Mouse (Mus musculus) hindbrain, postnatal 0 days (tissue): Measurements from ENCODE around the gene Rtbdn. TPM values are rescaled to one million over a fixed set of nuclear protein-coding genes. Genes with fewer than 3 reads are reported as not detected.
A peak's percentile ranks its signal among the peaks of the same experiment; 100 is the strongest.

Experiments
- ATAC-seq: fragments of 200-750 bp; cut with Nextera tagmentation; 2 replicates; pipeline ENCODE4 v1.8.0; 2017; ENCODE audit warnings: mild to moderate bottlenecking, moderate TSS enrichment, moderate library complexity
- DNase-seq: peaks from one replicate; pipeline ENCODE4 v3.0.0-alpha.2; 2015; ENCODE audit warnings: low spot score
- H3K27ac ChIP-seq: fragments of 300-500 bp; sonication (generic); 2 replicates; pipeline ENCODE4 v1.5.1; 2014; ENCODE audit warnings: mild to moderate bottlenecking
- H3K27me3 ChIP-seq: fragments of 300-500 bp; sonication (generic); 2 replicates; pipeline ENCODE4 v1.6.1; 2014; ENCODE audit warnings: low read length, mixed read lengths; ENCODE audit not compliant: insufficient read depth
- H3K36me3 ChIP-seq: fragments of 300-500 bp; sonication (generic); 2 replicates; pipeline ENCODE4 v1.6.1; 2014; ENCODE audit warnings: low read length, mixed read lengths; ENCODE audit not compliant: insufficient read depth
- H3K4me1 ChIP-seq: fragments of 300-500 bp; sonication (generic); 2 replicates; pipeline ENCODE4 v1.6.1; 2014; ENCODE audit warnings: antibody characterized with exemption, low read length, mixed read lengths; ENCODE audit not compliant: insufficient read depth
- H3K4me2 ChIP-seq: fragments of 300-500 bp; sonication (generic); 2 replicates; pipeline ENCODE4 v1.6.1; 2014; ENCODE audit warnings: low read depth, mild to moderate bottlenecking, low read length, moderate library complexity, mixed read lengths
- H3K4me3 ChIP-seq: fragments of 300-500 bp; sonication (generic); 2 replicates; pipeline ENCODE4 v1.5.1; 2014; ENCODE audit warnings: low read length
- H3K9ac ChIP-seq: fragments of 300-500 bp; sonication (generic); replicated peaks from 2 replicates; pipeline ENCODE4 v1.6.1; 2014; ENCODE audit warnings: mild to moderate bottlenecking, low read length, moderate library complexity, mixed read lengths
- H3K9me3 ChIP-seq: fragments of 300-500 bp; sonication (generic); 2 replicates; pipeline ENCODE4 v1.6.1; 2016; ENCODE audit warnings: low read length, mixed read lengths
- CTCF ChIP-seq: IDR thresholded peaks from 2 replicates; pipeline ENCODE4 v1.5.1; 2016; ENCODE audit warnings: antibody characterized with exemption, control low read depth, low read depth
- WGBS: fragments of 180-500 bp; shearing (Covaris S2); extraction: QIAGEN DNeasy Blood & Tissue Kit; methylation state at CpG from one replicate; pipeline ENCODE4 v1.1.7; 2014; 5-methylcytosine and 5-hydroxymethylcytosine counted together
- polyA plus RNA-seq: library from polyadenylated mRNA; unstranded; fragments of >200 nt; fragmentation: Nextera tagmentation; extraction: Ambion mirVana; gene quantifications from 2 replicates; pipeline ENCODE4 v1.2.1, GENCODE M21; 2015
- total RNA-seq: library from RNA; depleted of rRNA; stranded (reverse); fragments of >200 nt; gene quantifications from 2 replicates; pipeline ENCODE4 v1.2.3, GENCODE M21; 2014

Rtbdn gene
- total and polyA plus RNA-seq, 2 experiments from 2014 or later: 4.1 to 5.8 TPM

DNA sequence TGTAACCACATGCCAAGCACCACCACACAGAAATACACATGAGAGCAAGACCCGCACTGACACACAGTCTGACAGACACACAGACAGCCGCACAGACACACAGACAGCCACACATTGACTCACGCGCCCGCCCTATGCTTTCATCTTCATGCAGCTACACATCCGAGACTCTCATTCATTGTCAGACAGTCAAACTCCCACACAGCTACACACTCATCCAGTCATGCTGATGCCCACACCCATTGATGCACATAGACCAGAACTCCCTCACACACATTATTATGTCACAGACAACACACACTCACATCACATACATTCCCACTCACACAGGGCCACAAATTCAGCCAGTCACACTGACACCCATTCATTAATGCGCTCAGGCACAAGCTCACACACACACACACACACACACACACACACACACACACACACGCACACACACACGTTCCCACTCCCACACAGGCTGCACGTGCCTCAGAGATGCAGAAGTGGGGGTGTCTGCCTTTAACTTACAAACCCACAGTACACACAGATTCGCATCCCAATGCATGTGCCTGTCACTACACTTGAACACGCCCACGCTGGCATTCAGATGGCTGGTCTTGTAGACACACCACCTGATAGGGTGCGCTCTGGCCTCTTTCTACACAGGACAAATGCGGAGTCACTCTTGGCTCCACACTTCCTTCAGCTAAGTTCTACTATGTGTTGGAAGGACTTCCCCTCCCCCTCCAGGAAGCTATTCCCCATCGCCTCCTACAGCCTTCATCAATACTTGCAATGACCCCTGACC is 12.8 kb upstream of the Rtbdn start:
- Histone ChIP-seq H3K9me3 (no peaks in the 10 kb centered on the region), H3K4me2 (peak overlapping the region; percentile 71), H3K36me3 (peaks cover 7% of the 10 kb centered on the region; the same call in 1 of the 2 replicates), H3K27ac (no peak overlapping the region), H3K4me3 (peak overlapping the region; percentile 84), H3K27me3 (no peaks in the 10 kb centered on the region), H3K9ac (no peak overlapping the region), H3K4me1 (peaks cover 22% of the 10 kb centered on the region)
- 83% methylated on average over 16 of the region's 16 CpGs for WGBS
- no peak for DNase-seq
- ATAC-seq: no peak
- no peak for TF ChIP-seq CTCF

DNA sequence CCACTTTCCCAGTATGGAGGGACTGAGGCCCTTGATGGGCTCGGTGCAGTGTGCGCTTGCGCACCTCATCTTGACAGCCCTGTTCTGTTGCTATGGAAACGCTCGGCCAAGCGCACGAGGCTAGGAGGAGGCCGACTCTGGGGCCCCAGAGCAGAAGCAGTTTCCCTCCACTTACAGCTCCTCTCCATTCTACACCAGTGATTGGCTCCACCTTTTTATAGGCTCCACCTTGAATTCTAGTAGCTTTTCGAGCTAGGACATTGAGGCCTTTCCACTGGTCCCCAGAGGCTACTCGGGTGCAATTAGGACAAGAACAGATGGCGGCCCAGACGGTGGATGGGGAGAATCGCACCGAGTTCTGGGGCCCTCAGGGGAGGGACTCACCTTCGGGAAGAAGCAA is 11.9 kb upstream of the Rtbdn start:
- peaks cover 22% of the 10 kb centered on the region for H3K4me1 ChIP-seq
- H3K9me3 ChIP-seq: no peaks in the 10 kb centered on the region
- H3K36me3 ChIP-seq: peaks cover 7% of the 10 kb centered on the region; the same call in 1 of the 2 replicates
- peak overlapping the region; percentile 95 for H3K9ac ChIP-seq
- H3K27ac ChIP-seq: peak overlapping the region; percentile 95; the same call in 1 of the 2 replicates
- TF ChIP-seq CTCF: no peak
- 1% methylated on average over 15 of the region's 15 CpGs for WGBS
- H3K4me2 ChIP-seq: peak overlapping the region; percentile 71
- ATAC-seq (peak; percentile 68), DNase-seq (peak; percentile 94)
- H3K4me3 ChIP-seq: peak overlapping the region; percentile 84
- no peaks in the 10 kb centered on the region for H3K27me3 ChIP-seq

DNA sequence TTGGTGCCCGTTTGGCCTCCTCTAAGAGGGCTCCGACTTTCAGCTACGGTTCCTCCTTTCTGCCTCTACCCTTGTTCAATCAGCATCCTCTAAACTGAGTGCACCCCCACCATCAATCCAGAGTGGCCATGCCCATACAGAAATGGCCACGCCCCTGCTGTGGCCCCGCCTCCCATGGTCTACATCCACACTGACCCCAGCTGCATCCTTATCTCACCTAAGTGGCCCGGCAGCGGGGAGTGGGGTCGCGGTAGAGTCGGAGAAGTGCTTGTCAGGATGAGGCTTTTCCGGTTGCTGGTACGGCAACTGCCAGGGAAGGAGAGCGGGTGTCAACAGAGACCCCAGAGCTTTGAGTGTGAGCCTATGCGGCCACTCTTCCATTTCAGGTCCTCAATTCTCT is 11.3 kb upstream of the Rtbdn start:
- Histone ChIP-seq H3K4me1 (peaks cover 22% of the 10 kb centered on the region), H3K27me3 (no peaks in the 10 kb centered on the region), H3K27ac (peak overlapping the region; percentile 95), H3K4me3 (peak overlapping the region; percentile 84), H3K9ac (peak overlapping the region; percentile 95), H3K4me2 (peak overlapping the region; percentile 71), H3K9me3 (no peaks in the 10 kb centered on the region), H3K36me3 (0 out of 2 replicates have a peak, but pooled peaks cover under 1% of the 10 kb centered on the region)
- peak; percentile 48 for DNase-seq
- no peak; the same call in 1 of the 2 replicates for ATAC-seq
- no peak for TF ChIP-seq CTCF
- WGBS: 4% methylated on average over 14 of the region's 14 CpGs

DNA sequence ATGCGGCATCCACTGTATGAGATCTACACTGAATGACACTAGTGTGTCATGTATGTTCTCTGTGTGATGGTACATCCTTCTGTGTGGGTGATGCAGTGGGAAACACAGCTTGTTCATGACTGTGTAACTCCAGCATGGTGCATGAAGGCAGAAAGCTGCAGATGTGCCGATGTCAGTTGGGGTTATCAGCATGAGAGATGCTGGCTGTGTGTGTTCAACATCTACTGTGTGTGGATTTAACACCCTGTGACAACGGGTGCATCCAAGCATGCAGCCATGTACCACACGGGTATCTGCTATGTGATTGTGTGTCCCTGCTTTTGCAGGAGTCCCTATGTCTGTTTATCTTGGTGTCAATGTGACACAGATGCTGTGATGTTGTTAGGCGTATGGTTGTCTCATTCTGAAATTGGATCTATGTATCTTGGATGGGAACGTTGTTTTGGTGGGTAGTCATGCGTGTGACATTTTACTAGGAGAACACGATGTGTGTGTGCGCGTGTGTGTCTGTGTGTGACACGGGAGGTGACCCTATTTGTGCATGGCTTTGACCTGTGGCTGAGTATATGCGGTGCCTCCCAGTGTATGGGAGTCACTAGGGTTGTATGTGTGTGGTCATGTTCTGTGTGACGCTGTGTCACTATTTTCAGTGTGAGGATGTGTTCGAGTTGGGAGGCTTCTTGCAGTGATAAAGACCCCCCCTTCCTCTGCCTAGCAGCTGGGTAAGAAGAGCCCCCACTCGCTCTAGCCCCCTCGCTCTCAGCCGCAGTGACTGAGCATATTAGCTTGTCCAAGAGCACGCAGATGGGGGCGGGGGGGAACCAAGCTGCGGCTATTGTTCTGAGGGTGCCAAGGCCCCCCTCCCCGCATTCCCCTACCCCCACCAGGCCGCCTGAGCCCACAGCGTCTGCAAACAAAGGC is 10.5 kb upstream of the Rtbdn start:
- H3K36me3 ChIP-seq: no peaks in the 10 kb centered on the region
- peak overlapping the region; percentile 71 for H3K4me2 ChIP-seq
- H3K9ac ChIP-seq: peak overlapping the region; percentile 95
- TF ChIP-seq CTCF: no peak
- DNase-seq (peak; percentile 61), ATAC-seq (peak; percentile 54)
- H3K9me3 ChIP-seq: no peaks in the 10 kb centered on the region
- H3K27ac ChIP-seq: peak overlapping the region; percentile 95
- WGBS: 11% methylated on average over 22 of the region's 23 CpGs
- H3K4me3 ChIP-seq: peak overlapping the region; percentile 84
- H3K27me3 ChIP-seq: no peaks in the 10 kb centered on the region
- H3K4me1 ChIP-seq: peaks cover 22% of the 10 kb centered on the region

DNA sequence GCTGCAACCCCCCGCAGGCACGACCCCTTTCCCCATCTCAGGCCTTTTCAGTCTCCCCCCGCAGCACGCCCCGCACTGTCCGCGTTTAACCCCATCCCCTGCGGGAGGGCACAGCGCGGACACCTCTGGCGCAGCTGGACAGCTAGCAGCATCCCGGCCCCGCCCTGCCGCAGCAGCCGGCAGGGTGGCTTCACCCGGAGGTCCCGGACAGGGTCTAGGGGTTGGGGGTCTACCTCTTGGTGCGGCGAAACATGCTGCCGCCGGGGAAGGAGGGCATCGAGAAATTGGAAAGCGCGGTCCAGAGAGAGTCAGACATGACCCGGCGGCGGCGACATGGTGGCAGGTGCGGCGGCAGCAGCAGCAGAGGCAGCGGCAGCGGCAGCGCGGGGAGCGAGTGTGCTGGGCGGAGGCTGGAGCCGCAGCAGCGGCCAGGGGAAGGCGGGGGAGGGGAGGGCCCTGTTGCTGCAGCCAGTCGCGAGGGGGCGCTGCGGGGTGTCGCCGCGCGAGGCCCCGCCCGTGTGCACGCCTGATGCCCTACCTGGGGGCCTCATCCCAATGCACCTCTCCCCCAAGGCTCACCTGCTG is 9.7 kb upstream of the Rtbdn start, which contains the start of gene Mast1:
TSS of gene Mast1 (minus strand) at position 398 of the 585 bp plus-strand sequence.
- Histone ChIP-seq H3K9me3 (no peaks in the 10 kb centered on the region), H3K27me3 (no peaks in the 10 kb centered on the region), H3K4me3 (peak within 1 kb of the TSS; percentile 84), H3K36me3 (no peaks in the 10 kb centered on the region), H3K4me1 (peaks cover 22% of the 10 kb centered on the region), H3K4me2 (peak within 1 kb of the TSS; percentile 71), H3K27ac (peak within 1 kb of the TSS; percentile 95), H3K9ac (peak within 1 kb of the TSS; percentile 95)
- DNase-seq (peak; percentile 90), ATAC-seq (peak; percentile 82)
- WGBS: 0% methylated on average over 38 of the region's 50 CpGs
- TF ChIP-seq CTCF: peak; percentile 43
